Mouse (Mus musculus): ENCODE results near the gene Prdm10.

The Prdm10 gene

GRCm38 (mm10) chr9:31262226-31263105 is 17.9 kb upstream of the Prdm10 start:
- DNase-seq (ENCODE audit: low read depth, low spot score): no peak

- no peak for DNase-seq (ENCODE audit: low read depth, low spot score)
These were observed 14.2 kb upstream of the Prdm10 start for GRCm38 (mm10) chr9:31266013-31266659.

GRCm38 (mm10) chr9:31271221-31272015 is 8.9 kb upstream of the Prdm10 start:
- DNase-seq (ENCODE audit: low read depth, low spot score): no peak

- DNase-seq (ENCODE audit: low read depth, low spot score): no peak
These were observed 8.2 kb upstream of the Prdm10 start for GRCm38 (mm10) chr9:31272160-31272559.

GRCm38 (mm10) chr9:31278651-31279050 is 1.7 kb upstream of the Prdm10 start:
- no peak for DNase-seq (ENCODE audit: low read depth, low spot score)

GRCm38 (mm10) chr9:31279306-31279705 is 1.0 kb upstream of the Prdm10 start:
- no peak for DNase-seq (ENCODE audit: low read depth, low spot score)

GRCm38 (mm10) chr9:31279885-31280365 is 413 bp upstream of the Prdm10 start:
- DNase-seq (ENCODE audit: low read depth, low spot score): peak; percentile 97

GRCm38 (mm10) chr9:31281011-31281662 is 799 bp downstream of the Prdm10 start:
- DNase-seq (ENCODE audit: low read depth, low spot score): peak; percentile 82

GRCm38 (mm10) chr9:31281663-31282015 is 1.3 kb downstream of the Prdm10 start:
- DNase-seq (ENCODE audit: low read depth, low spot score): peak; percentile 48

- no peak for DNase-seq (ENCODE audit: low read depth, low spot score)
These were observed 2.2 kb downstream of the Prdm10 start for GRCm38 (mm10) chr9:31282536-31282935.

GRCm38 (mm10) chr9:31283044-31283443 is 2.7 kb downstream of the Prdm10 start:
- DNase-seq (ENCODE audit: low read depth, low spot score): no peak

- DNase-seq (ENCODE audit: low read depth, low spot score): peak; percentile 76
These were observed 3.6 kb downstream of the Prdm10 start for GRCm38 (mm10) chr9:31283911-31284310.

GRCm38 (mm10) chr9:31290201-31290862 is 10.0 kb downstream of the Prdm10 start:
- no peak for DNase-seq (ENCODE audit: low read depth, low spot score)

GRCm38 (mm10) chr9:31291978-31292377 is 11.6 kb downstream of the Prdm10 start:
- no peak for DNase-seq (ENCODE audit: low read depth, low spot score)

- no peak for DNase-seq (ENCODE audit: low read depth, low spot score)
These were observed 12.9 kb downstream of the Prdm10 start for GRCm38 (mm10) chr9:31293208-31293607.

GRCm38 (mm10) chr9:31295311-31295710 is 15.0 kb downstream of the Prdm10 start:
- DNase-seq (ENCODE audit: low read depth, low spot score): no peak

GRCm38 (mm10) chr9:31296293-31296692 is 16.0 kb downstream of the Prdm10 start:
- no peak for DNase-seq (ENCODE audit: low read depth, low spot score)

GRCm38 (mm10) chr9:31298751-31299150 is 18.4 kb downstream of the Prdm10 start:
- no peak for DNase-seq (ENCODE audit: low read depth, low spot score)

GRCm38 (mm10) chr9:31300525-31300924 is 20.2 kb downstream of the Prdm10 start:
- no peak for DNase-seq (ENCODE audit: low read depth, low spot score)

GRCm38 (mm10) chr9:31301107-31301506 is 20.8 kb downstream of the Prdm10 start:
- no peak for DNase-seq (ENCODE audit: low read depth, low spot score)

Measured in ZHBTc4 (cell line).